Mouse (Mus musculus) cerebellum, adult 2 months (tissue): ENCODE measurements around the gene Cntln. TPM values are rescaled to one million over a fixed set of nuclear protein-coding genes. Genes with fewer than 3 reads are reported as not detected.

Source experiments
- DNase-seq, 2 experiments: peaks; one replicate each; pipeline ENCODE4 v3.0.0; 2021
- H3K27ac ChIP-seq: fragments of 200-500 bp; 2 replicates; pipeline ENCODE4 v1.5.1; 2012; ENCODE audit warnings: low read length, control low read depth, inconsistent platforms; ENCODE audit not compliant: insufficient read depth
- H3K27me3 ChIP-seq: fragments of 200-500 bp; 2 replicates; pipeline ENCODE4 v1.6.1; 2012; ENCODE audit warnings: inconsistent platforms, mild to moderate bottlenecking, low read length, moderate library complexity; ENCODE audit not compliant: control insufficient read depth, insufficient read depth
- H3K4me1 ChIP-seq: fragments of 200-500 bp; 2 replicates; pipeline ENCODE4 v1.6.1; 2011; ENCODE audit warnings: low read length; ENCODE audit not compliant: control insufficient read depth, insufficient read depth
- H3K4me3 ChIP-seq: fragments of 200-500 bp; replicated peaks from 2 replicates; pipeline ENCODE3; 2011; ENCODE audit warnings: mild to moderate bottlenecking, low read depth, low read length, control low read depth; ENCODE audit not compliant: insufficient read depth
- CTCF ChIP-seq: fragments of 200-500 bp; IDR thresholded peaks from 2 replicates; pipeline ENCODE4 v1.5.1; 2011; ENCODE audit warnings: low read depth, mild to moderate bottlenecking, control low read depth, low read length, moderate library complexity, borderline replicate concordance; ENCODE audit not compliant: insufficient read depth
- POLR2A ChIP-seq: fragments of 200-500 bp; IDR thresholded peaks from 2 replicates; pipeline ENCODE4 v1.6.1; 2011; ENCODE audit warnings: low read length, control low read depth, borderline replicate concordance; ENCODE audit not compliant: insufficient read depth
- WGBS: fragments of 180-500 bp; shearing (Covaris S2); methylation state at CpG from one replicate; pipeline ENCODE4 v1.1.7; 2018; 5-methylcytosine and 5-hydroxymethylcytosine counted together
- polyA plus RNA-seq: library from polyadenylated mRNA; depleted of rRNA; stranded (reverse); fragments of >200 nt; gene quantifications from 2 replicates; pipeline ENCODE4 v1.2.3, GENCODE M21; 2012; rRNA removed

Cntln gene
- polyA plus RNA-seq, 1 experiment: 7.6 TPM

- WGBS: 76% methylated on average over 1 of the region's 1 CpGs
- Histone ChIP-seq H3K27ac (no peak overlapping the region), H3K4me1 (no peaks in the 10 kb centered on the region), H3K4me3 (no peak overlapping the region), H3K27me3 (no peaks in the 10 kb centered on the region)
- TF ChIP-seq POLR2A: no peak
- no peak for TF ChIP-seq CTCF
- peak in 1 of 2 experiments; percentile 22 for DNase-seq
Measured at GRCm38 (mm10) chr4:85154361-85154760, 270.3 kb downstream of the Cntln start.

GRCm38 (mm10) chr4:85161156-85161555, 277.0 kb downstream of the Cntln start:
- no peaks in the 10 kb centered on the region for H3K27me3 ChIP-seq
- WGBS: 50% methylated on average over 4 of the region's 4 CpGs
- H3K27ac ChIP-seq: no peak overlapping the region
- no peak overlapping the region for H3K4me3 ChIP-seq
- peaks cover 10% of the 10 kb centered on the region; the same call in 1 of the 2 replicates for H3K4me1 ChIP-seq
- peak; percentile 11; the same call in 1 of the 2 replicates for TF ChIP-seq CTCF
- TF ChIP-seq POLR2A: no peak
- DNase-seq: peak in 1 of 2 experiments; percentile 31

- 21% methylated on average over 27 of the region's 27 CpGs for WGBS
- Histone ChIP-seq H3K27me3 (no peaks in the 10 kb centered on the region), H3K4me1 (peaks cover 10% of the 10 kb centered on the region; the same call in 1 of the 2 replicates), H3K27ac (peak overlapping the region; percentile 88), H3K4me3 (no peak overlapping the region)
- peak; percentile 77 to 78 for DNase-seq
- peak; percentile 95 for TF ChIP-seq CTCF
- TF ChIP-seq POLR2A: no peak
Measured at GRCm38 (mm10) chr4:85162468-85163312, 278.6 kb downstream of the Cntln start.

- no peaks in the 10 kb centered on the region for H3K27me3 ChIP-seq
- TF ChIP-seq CTCF (peak; percentile 5; the same call in 1 of the 2 replicates), POLR2A (no peak)
- 19% methylated on average over 2 of the region's 2 CpGs for WGBS
- H3K27ac ChIP-seq: peak overlapping the region; percentile 88
- peaks cover 15% of the 10 kb centered on the region; the same call in 1 of the 2 replicates for H3K4me1 ChIP-seq
- H3K4me3 ChIP-seq: no peak overlapping the region
- peak; percentile 87 to 95 for DNase-seq
Measured at GRCm38 (mm10) chr4:85163313-85163615, 279.2 kb downstream of the Cntln start.

- WGBS: 22% methylated on average over 12 of the region's 12 CpGs
- Histone ChIP-seq H3K27me3 (no peaks in the 10 kb centered on the region), H3K4me1 (peaks cover 14% of the 10 kb centered on the region; the same call in 1 of the 2 replicates), H3K27ac (peak overlapping the region; percentile 63), H3K4me3 (no peak overlapping the region)
- DNase-seq: peak; percentile 81 to 85
- TF ChIP-seq POLR2A (no peak), CTCF (no peak)
Measured at GRCm38 (mm10) chr4:85168001-85168400, 283.9 kb downstream of the Cntln start.

- Histone ChIP-seq H3K4me3 (no peak overlapping the region), H3K4me1 (no peaks in the 10 kb centered on the region), H3K27ac (no peak overlapping the region), H3K27me3 (no peaks in the 10 kb centered on the region)
- no peak for DNase-seq
- TF ChIP-seq POLR2A (no peak), CTCF (no peak)
- WGBS: 75% methylated on average over 4 of the region's 4 CpGs
Measured at GRCm38 (mm10) chr4:85175466-85175865, 291.4 kb downstream of the Cntln start.

GRCm38 (mm10) chr4:85178394-85179051, 294.4 kb downstream of the Cntln start:
- Histone ChIP-seq H3K4me1 (no peaks in the 10 kb centered on the region), H3K27ac (no peak overlapping the region), H3K4me3 (no peak overlapping the region), H3K27me3 (no peaks in the 10 kb centered on the region)
- DNase-seq: no peak
- TF ChIP-seq CTCF: no peak
- no peak for TF ChIP-seq POLR2A
- WGBS: 94% methylated on average over 9 of the region's 9 CpGs

Other genes starting within 250 kb of the Cntln start
- 0.71 and 0.82 TPM in 2 replicates for gene Bnc2, start 209.0 kb upstream of the Cntln start, polyA plus RNA-seq